Mouse (Mus musculus) heart, embryonic 10.5 days (tissue): Measurements from ENCODE around the gene Gk5. TPM values are rescaled to one million over a fixed set of nuclear protein-coding genes. Genes with fewer than 3 reads are reported as not detected.
"Not testable (repeated sequence)": the region's sequence is repeated elsewhere in the genome, so short reads cannot be mapped to it uniquely, and the experiment has no call there.

Source experiments
- DNase-seq: peaks from one replicate; pipeline ENCODE4 v3.0.0-alpha.2; 2017; ENCODE audit warnings: low spot score
- H3K27ac ChIP-seq: fragments of 300-500 bp; sonication (generic); 2 replicates; pipeline ENCODE4 v1.5.1; 2016; ENCODE audit warnings: mild to moderate bottlenecking
- H3K27me3 ChIP-seq: fragments of 300-500 bp; sonication (generic); 2 replicates; pipeline ENCODE4 v1.6.1; 2016; ENCODE audit warnings: mild to moderate bottlenecking; ENCODE audit not compliant: poor library complexity, insufficient read depth, severe bottlenecking
- H3K36me3 ChIP-seq: fragments of 300-500 bp; sonication (generic); 2 replicates; pipeline ENCODE4 v1.6.1; 2016; ENCODE audit warnings: mild to moderate bottlenecking, moderate library complexity
- H3K4me1 ChIP-seq: fragments of 300-500 bp; sonication (generic); 2 replicates; pipeline ENCODE4 v1.6.1; 2016; ENCODE audit warnings: mild to moderate bottlenecking
- H3K4me3 ChIP-seq: fragments of 300-500 bp; sonication (generic); 2 replicates; pipeline ENCODE4 v1.5.1; 2016; ENCODE audit warnings: mild to moderate bottlenecking, moderate library complexity
- H3K9me3 ChIP-seq: fragments of 300-500 bp; sonication (generic); 2 replicates; pipeline ENCODE4 v1.6.1; 2016; ENCODE audit warnings: mild to moderate bottlenecking, moderate library complexity
- WGBS: fragments of 180-500 bp; shearing (Covaris S2); methylation state at CpG from one replicate; pipeline ENCODE4 v1.1.7; 2016; 5-methylcytosine and 5-hydroxymethylcytosine counted together
- polyA plus RNA-seq: library from polyadenylated mRNA; unstranded; fragments of >200 nt; fragmentation: Nextera tagmentation; extraction: Ambion mirVana; gene quantifications from 2 replicates; pipeline ENCODE4 v1.2.1, GENCODE M21; 2016

Gene Gk5
- 3.9 and 4.7 TPM in 2 replicates for polyA plus RNA-seq

- Histone ChIP-seq H3K27me3 (0 out of 2 replicates have a peak, but pooled peaks cover 5% of the 10 kb centered on the region), H3K27ac (peak within 1 kb of the TSS; percentile 90), H3K4me1 (no peaks in the 10 kb centered on the region), H3K4me3 (peak within 1 kb of the TSS; percentile 69), H3K36me3 (no peaks in the 10 kb centered on the region), H3K9me3 (no peaks in the 10 kb centered on the region)
- WGBS, result under 1% methylated on average over 76 of the region's 76 CpGs
- DNase-seq, result peak; percentile 99
Measured at GRCm38 (mm10) chr9:96118861-96119772, at the start of gene Gk5. TSS of gene Gk5 (plus strand) at chr9:96119362.

GRCm38 (mm10) chr9:96078752-96079315, 40.3 kb upstream of the Gk5 start:
- WGBS, result 84% methylated on average over 13 of the region's 13 CpGs
- Histone ChIP-seq H3K27ac (no peak overlapping the region), H3K27me3 (no peaks in the 10 kb centered on the region), H3K9me3 (no peaks in the 10 kb centered on the region), H3K4me3 (no peak overlapping the region), H3K36me3 (no peaks in the 10 kb centered on the region), H3K4me1 (no peaks in the 10 kb centered on the region)
- no peak for DNase-seq

- 87% methylated on average over 6 of the region's 6 CpGs for WGBS
- Histone ChIP-seq H3K4me3 (no peak overlapping the region), H3K36me3 (no peaks in the 10 kb centered on the region)
Measured at GRCm38 (mm10) chr9:96085293-96085692, 33.9 kb upstream of the Gk5 start.

GRCm38 (mm10) chr9:96087671-96088070, 31.5 kb upstream of the Gk5 start:
- no peaks in the 10 kb centered on the region for H3K36me3 ChIP-seq
- DNase-seq, result no peak
- 78% methylated on average over 2 of the region's 2 CpGs for WGBS
- no peak overlapping the region for H3K27ac ChIP-seq
- H3K4me1 ChIP-seq, result no peaks in the 10 kb centered on the region
- H3K4me3 ChIP-seq, result no peak overlapping the region
- H3K27me3 ChIP-seq, result no peaks in the 10 kb centered on the region
- H3K9me3 ChIP-seq, result no peaks in the 10 kb centered on the region

More at GRCm38 (mm10) chr9:96085293-96085692, 33.9 kb upstream of the Gk5 start:
- no peak for DNase-seq
- Histone ChIP-seq H3K9me3 (no peaks in the 10 kb centered on the region), H3K27ac (no peak overlapping the region), H3K4me1 (no peaks in the 10 kb centered on the region), H3K27me3 (no peaks in the 10 kb centered on the region)

GRCm38 (mm10) chr9:96088456-96088855, 30.7 kb upstream of the Gk5 start:
- not testable (repeated sequence) for H3K27ac ChIP-seq, H3K4me3 ChIP-seq, H3K36me3 ChIP-seq, DNase-seq, H3K27me3 ChIP-seq, H3K9me3 ChIP-seq, H3K4me1 ChIP-seq
- WGBS, result 82% methylated on average over 3 of the region's 3 CpGs

- H3K4me1 ChIP-seq, H3K27me3 ChIP-seq, DNase-seq, H3K4me3 ChIP-seq, H3K36me3 ChIP-seq, H3K27ac ChIP-seq: not testable (repeated sequence)
- H3K9me3 ChIP-seq, result peaks cover 11% of the 10 kb centered on the region
- WGBS, result 89% methylated on average over 10 of the region's 10 CpGs
Measured at GRCm38 (mm10) chr9:96092637-96093036, 26.5 kb upstream of the Gk5 start.

- WGBS, result 86% methylated on average over 1 of the region's 1 CpGs
- Histone ChIP-seq H3K27me3 (no peaks in the 10 kb centered on the region), H3K36me3 (no peaks in the 10 kb centered on the region), H3K27ac (no peak overlapping the region), H3K4me3 (no peak overlapping the region), H3K9me3 (peaks cover 11% of the 10 kb centered on the region), H3K4me1 (no peaks in the 10 kb centered on the region)
- DNase-seq, result no peak
Measured at GRCm38 (mm10) chr9:96093221-96093620, 25.9 kb upstream of the Gk5 start.

GRCm38 (mm10) chr9:96094341-96094740, 24.8 kb upstream of the Gk5 start:
- Histone ChIP-seq H3K4me1 (no peaks in the 10 kb centered on the region), H3K27me3 (no peaks in the 10 kb centered on the region), H3K27ac (no peak overlapping the region), H3K4me3 (no peak overlapping the region), H3K9me3 (peaks cover 14% of the 10 kb centered on the region), H3K36me3 (no peaks in the 10 kb centered on the region)
- 76% methylated on average over 1 of the region's 1 CpGs for WGBS
- DNase-seq, result no peak

- H3K27me3 ChIP-seq, result no peaks in the 10 kb centered on the region
- DNase-seq, result no peak
- H3K9me3 ChIP-seq, result peaks cover 22% of the 10 kb centered on the region
- no peaks in the 10 kb centered on the region for H3K36me3 ChIP-seq
- no peak overlapping the region for H3K27ac ChIP-seq
- WGBS, result 47% methylated on average over 1 of the region's 1 CpGs
- H3K4me1 ChIP-seq, result no peaks in the 10 kb centered on the region
- H3K4me3 ChIP-seq, result no peak overlapping the region
Measured at GRCm38 (mm10) chr9:96095192-96095591, 24.0 kb upstream of the Gk5 start.

GRCm38 (mm10) chr9:96102846-96103245, 16.3 kb upstream of the Gk5 start:
- no peaks in the 10 kb centered on the region for H3K27me3 ChIP-seq
- DNase-seq, result no peak
- H3K9me3 ChIP-seq, result peaks cover 16% of the 10 kb centered on the region; the same call in 1 of the 2 replicates
- H3K27ac ChIP-seq, result no peak overlapping the region
- H3K36me3 ChIP-seq, result no peaks in the 10 kb centered on the region
- H3K4me1 ChIP-seq, result no peaks in the 10 kb centered on the region
- no peak overlapping the region for H3K4me3 ChIP-seq
- 83% methylated on average over 8 of the region's 8 CpGs for WGBS

- H3K9me3 ChIP-seq, result no peaks in the 10 kb centered on the region
- 77% methylated on average over 3 of the region's 3 CpGs for WGBS
- no peaks in the 10 kb centered on the region for H3K36me3 ChIP-seq
- no peak for DNase-seq
- H3K4me3 ChIP-seq, result no peak overlapping the region
- H3K27me3 ChIP-seq, result 0 out of 2 replicates have a peak, but pooled peaks cover 5% of the 10 kb centered on the region
- H3K4me1 ChIP-seq, result no peaks in the 10 kb centered on the region
- no peak overlapping the region for H3K27ac ChIP-seq
Measured at GRCm38 (mm10) chr9:96112879-96113361, 6.2 kb upstream of the Gk5 start.

- no peaks in the 10 kb centered on the region for H3K36me3 ChIP-seq
- DNase-seq, result no peak
- H3K4me1 ChIP-seq, result no peaks in the 10 kb centered on the region
- H3K9me3 ChIP-seq, result no peaks in the 10 kb centered on the region
- H3K4me3 ChIP-seq, result no peak overlapping the region
- H3K27ac ChIP-seq, result no peak overlapping the region
- WGBS, result 83% methylated on average over 6 of the region's 6 CpGs
- 0 out of 2 replicates have a peak, but pooled peaks cover 5% of the 10 kb centered on the region for H3K27me3 ChIP-seq
Measured at GRCm38 (mm10) chr9:96116801-96117200, 2.4 kb upstream of the Gk5 start.

GRCm38 (mm10) chr9:96118216-96118615, 946 bp upstream of the Gk5 start:
- peak overlapping the region; percentile 69 for H3K4me3 ChIP-seq
- no peak for DNase-seq
- no peak overlapping the region for H3K27ac ChIP-seq
- H3K9me3 ChIP-seq, result no peaks in the 10 kb centered on the region
- 74% methylated on average over 4 of the region's 4 CpGs for WGBS
- no peaks in the 10 kb centered on the region for H3K4me1 ChIP-seq
- no peaks in the 10 kb centered on the region for H3K36me3 ChIP-seq
- 0 out of 2 replicates have a peak, but pooled peaks cover 5% of the 10 kb centered on the region for H3K27me3 ChIP-seq
